Mouse (Mus musculus): ENCODE data around the gene Wdr45. TPM values are rescaled to one million over a fixed set of nuclear protein-coding genes. Genes with fewer than 3 reads are reported as not detected.
A peak's percentile ranks its signal among the peaks of the same experiment; 100 is the strongest.
"Not testable (repeated sequence)": the region's sequence is repeated elsewhere in the genome, so short reads cannot be mapped to it uniquely, and the experiment has no call there.

Gene Wdr45
- 30.9 and 32.1 TPM in 2 replicates for polyA plus RNA-seq (2015; fragmentation: Nextera tagmentation; extraction: Ambion mirVana)

GRCm38 (mm10) chrX:7714135-7714899 is at the start of gene Wdr45:
Wdr45 (plus strand) TSS chrX:7714333.
- H3K27me3 ChIP-seq; H3K36me3 ChIP-seq; H3K4me1 ChIP-seq (replicated peaks); H3K9me3 ChIP-seq: not testable (repeated sequence)
- ATAC-seq (ENCODE audit: low FRiP score, low read depth): peak; percentile 97
- Histone ChIP-seq H3K4me2 (peak within 1 kb of the TSS; percentile 52), H3K9ac (0 out of 2 replicates have a peak within 1 kb of the TSS, but pooled peaks have one; percentile 37), H3K27ac (replicated peaks) (peak within 1 kb of the TSS; percentile 61; the same call in 1 of the 2 replicates), H3K4me3 (peak within 1 kb of the TSS; percentile 35)
- 17% methylated on average over 36 of the region's 60 CpGs for WGBS

- H3K4me3 ChIP-seq: no peak overlapping the region
- WGBS: 80% methylated on average over 11 of the region's 11 CpGs
- H3K27me3 ChIP-seq: no peaks in the 10 kb centered on the region
- H3K4me1 ChIP-seq (replicated peaks): no peaks in the 10 kb centered on the region
- no peaks in the 10 kb centered on the region for H3K9me3 ChIP-seq
- peak; percentile 77 for ATAC-seq (ENCODE audit: low FRiP score, low read depth)
- H3K36me3 ChIP-seq: no peaks in the 10 kb centered on the region
- no peak overlapping the region for H3K27ac ChIP-seq (replicated peaks)
- H3K9ac ChIP-seq: no peak overlapping the region
- H3K4me2 ChIP-seq: no peak overlapping the region
These were observed 49.3 kb upstream of the Wdr45 start for GRCm38 (mm10) chrX:7664791-7665190.

GRCm38 (mm10) chrX:7665739-7666502 is 48.2 kb upstream of the Wdr45 start:
- Histone ChIP-seq H3K4me2 (no peak overlapping the region), H3K4me1 (replicated peaks) (no peaks in the 10 kb centered on the region), H3K36me3 (no peaks in the 10 kb centered on the region), H3K27ac (replicated peaks) (no peak overlapping the region), H3K9me3 (no peaks in the 10 kb centered on the region), H3K27me3 (no peaks in the 10 kb centered on the region), H3K9ac (no peak overlapping the region), H3K4me3 (no peak overlapping the region)
- ATAC-seq (ENCODE audit: low FRiP score, low read depth): no peak
- WGBS: 81% methylated on average over 21 of the region's 21 CpGs

GRCm38 (mm10) chrX:7670390-7670881 is 43.7 kb upstream of the Wdr45 start:
- 18% methylated on average over 12 of the region's 19 CpGs for WGBS
- Histone ChIP-seq H3K4me2 (peak overlapping the region; percentile 54), H3K27me3 (no peaks in the 10 kb centered on the region), H3K4me3 (peak overlapping the region; percentile 35), H3K36me3 (no peaks in the 10 kb centered on the region), H3K4me1 (replicated peaks) (no peaks in the 10 kb centered on the region), H3K9me3 (no peaks in the 10 kb centered on the region), H3K27ac (replicated peaks) (no peak overlapping the region), H3K9ac (peak overlapping the region; percentile 25; the same call in 1 of the 2 replicates)
- ATAC-seq (ENCODE audit: low FRiP score, low read depth): peak; percentile 42; the same call in 1 of the 2 replicates

GRCm38 (mm10) chrX:7670921-7671623 is 43.1 kb upstream of the Wdr45 start, which contains the start of gene Plp2:
Plp2 (minus strand) TSS chrX:7671390.
- H3K27me3 ChIP-seq: no peaks in the 10 kb centered on the region
- 15% methylated on average over 31 of the region's 36 CpGs for WGBS
- no peak within 1 kb of the TSS for H3K27ac ChIP-seq (replicated peaks)
- no peaks in the 10 kb centered on the region for H3K9me3 ChIP-seq
- H3K9ac ChIP-seq: peak within 1 kb of the TSS; percentile 25; the same call in 1 of the 2 replicates
- H3K36me3 ChIP-seq: no peaks in the 10 kb centered on the region
- peak within 1 kb of the TSS; percentile 35 for H3K4me3 ChIP-seq
- peak; percentile 58 for ATAC-seq (ENCODE audit: low FRiP score, low read depth)
- H3K4me1 ChIP-seq (replicated peaks): no peaks in the 10 kb centered on the region
- H3K4me2 ChIP-seq: peak within 1 kb of the TSS; percentile 54

- ATAC-seq (ENCODE audit: low FRiP score, low read depth): no peak
- 56% methylated on average over 6 of the region's 6 CpGs for WGBS
- H3K36me3 ChIP-seq: no peaks in the 10 kb centered on the region
These were observed 41.4 kb upstream of the Wdr45 start for GRCm38 (mm10) chrX:7672739-7673138.

GRCm38 (mm10) chrX:7673578-7674281 is 40.4 kb upstream of the Wdr45 start:
- ATAC-seq (ENCODE audit: low FRiP score, low read depth): no peak
- WGBS: 49% methylated on average over 12 of the region's 12 CpGs

More at GRCm38 (mm10) chrX:7672739-7673138, 41.4 kb upstream of the Wdr45 start:
- H3K9me3 ChIP-seq: no peaks in the 10 kb centered on the region
- no peak overlapping the region for H3K27ac ChIP-seq (replicated peaks)
- H3K9ac ChIP-seq: no peak overlapping the region
- no peak overlapping the region for H3K4me3 ChIP-seq
- no peak overlapping the region for H3K4me2 ChIP-seq
- no peaks in the 10 kb centered on the region for H3K4me1 ChIP-seq (replicated peaks)
- no peaks in the 10 kb centered on the region for H3K27me3 ChIP-seq

GRCm38 (mm10) chrX:7674284-7675000 is 39.7 kb upstream of the Wdr45 start:
- H3K9ac ChIP-seq: no peak overlapping the region

More at GRCm38 (mm10) chrX:7673578-7674281, 40.4 kb upstream of the Wdr45 start:
- H3K27me3 ChIP-seq: no peaks in the 10 kb centered on the region
- no peaks in the 10 kb centered on the region for H3K4me1 ChIP-seq (replicated peaks)
- no peak overlapping the region for H3K4me3 ChIP-seq
- no peak overlapping the region for H3K27ac ChIP-seq (replicated peaks)
- no peaks in the 10 kb centered on the region for H3K36me3 ChIP-seq
- no peaks in the 10 kb centered on the region for H3K9me3 ChIP-seq
- H3K9ac ChIP-seq: no peak overlapping the region
- H3K4me2 ChIP-seq: peak overlapping the region; percentile 53

GRCm38 (mm10) chrX:7675001-7675380 is 39.1 kb upstream of the Wdr45 start:
- 40% methylated on average over 10 of the region's 10 CpGs for WGBS
- Histone ChIP-seq H3K27me3 (no peaks in the 10 kb centered on the region), H3K27ac (replicated peaks) (no peak overlapping the region), H3K9ac (no peak overlapping the region), H3K4me3 (peak overlapping the region; percentile 30), H3K4me2 (peak overlapping the region; percentile 53), H3K9me3 (no peaks in the 10 kb centered on the region), H3K36me3 (no peaks in the 10 kb centered on the region), H3K4me1 (replicated peaks) (no peaks in the 10 kb centered on the region)
- peak; percentile 23; the same call in 1 of the 2 replicates for ATAC-seq (ENCODE audit: low FRiP score, low read depth)

More at GRCm38 (mm10) chrX:7674284-7675000, 39.7 kb upstream of the Wdr45 start:
- Histone ChIP-seq H3K4me1 (replicated peaks) (no peaks in the 10 kb centered on the region), H3K4me3 (peak overlapping the region; percentile 30), H3K36me3 (no peaks in the 10 kb centered on the region), H3K9me3 (no peaks in the 10 kb centered on the region), H3K27ac (replicated peaks) (no peak overlapping the region), H3K27me3 (no peaks in the 10 kb centered on the region), H3K4me2 (peak overlapping the region; percentile 53)
- WGBS: 36% methylated on average over 28 of the region's 28 CpGs
- ATAC-seq (ENCODE audit: low FRiP score, low read depth): peak; percentile 19; the same call in 1 of the 2 replicates

GRCm38 (mm10) chrX:7678986-7679385 is 35.1 kb upstream of the Wdr45 start:
- H3K36me3 ChIP-seq: no peaks in the 10 kb centered on the region
- no peak for ATAC-seq (ENCODE audit: low FRiP score, low read depth)
- no peak overlapping the region for H3K27ac ChIP-seq (replicated peaks)
- no peak overlapping the region for H3K4me2 ChIP-seq
- no peak overlapping the region for H3K9ac ChIP-seq
- no peak overlapping the region for H3K4me3 ChIP-seq
- H3K4me1 ChIP-seq (replicated peaks): no peaks in the 10 kb centered on the region
- no peaks in the 10 kb centered on the region for H3K9me3 ChIP-seq
- 46% methylated on average over 3 of the region's 3 CpGs for WGBS
- H3K27me3 ChIP-seq: no peaks in the 10 kb centered on the region
